Mouse (Mus musculus): Measurements from ENCODE around the gene Lpar1.

GRCm38 (mm10) chr4:58413188-58414185 is 140.2 kb downstream of the Lpar1 start:
- TF ChIP-seq CTCF (IDR thresholded peaks at IDR 0.05; ENCODE audit: low read depth), result no peak
- no peak for TF ChIP-seq EP300 (IDR thresholded peaks at IDR 0.05; ENCODE audit: low read depth)
